Mouse (Mus musculus) E14TG2a.4 (cell line): Measurements from ENCODE around the gene Dcakd.

Experiments used
- CTCF ChIP-seq: conservative IDR thresholded peaks from 2 replicates; pipeline ENCODE4 v1.5.1; 2014; ENCODE audit warnings: low read length
- NANOG ChIP-seq: IDR thresholded peaks from 2 replicates; pipeline ENCODE4 v1.6.1; 2014; ENCODE audit warnings: borderline replicate concordance, low read length, mixed read lengths
- POU5F1 ChIP-seq: IDR thresholded peaks from 2 replicates; pipeline ENCODE4 v1.6.1; 2014; ENCODE audit warnings: low read length, borderline replicate concordance

DNA sequence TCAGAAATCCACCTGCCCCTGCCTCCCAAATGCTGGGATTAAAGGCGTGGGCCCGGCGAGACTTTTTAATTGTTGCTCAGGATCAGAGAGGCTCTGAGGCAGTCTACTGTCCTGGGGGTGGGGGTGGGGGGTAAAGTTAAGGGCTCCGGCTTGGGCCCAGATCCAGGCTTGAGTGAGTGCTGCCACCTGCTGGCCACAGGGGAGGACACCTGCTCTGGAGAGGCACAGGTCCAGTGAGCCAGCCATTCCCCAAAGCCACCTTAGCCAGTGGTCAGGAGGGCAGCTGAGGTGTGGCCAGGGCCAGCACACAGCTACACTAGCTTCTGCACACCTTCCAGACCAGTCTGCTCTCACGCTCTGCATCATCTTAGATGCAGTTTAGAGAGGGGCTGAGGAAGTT, 35.2 kb downstream of the Dcakd start:
- TF ChIP-seq CTCF (peak; percentile 74), NANOG (no peak), POU5F1 (no peak)
